ENCODE assay signal across 10 mouse cellular contexts in genomic region chr19:55969929-55970531, GRCm38 (mm10).
DNase-seq lines count a peak whose midpoint lies in the region; ATAC-seq lines count a peak whose summit lies in the region.
"Had no signal": no experiment of that assay in that cellular context is flagged by ENCODE, and none has a peak within 500 bp of the region (broad histone marks: within the 10 kb centered on the region; RNA-seq: fewer than 3 reads in every experiment).

No protein-coding gene starts in this region.

- peak; percentile 30 for DNase-seq in liver, embryonic 11.5 days (ENCODE audit: low spot score)
- peak; percentile 31 for DNase-seq in embryo, embryonic 11 days
- DNase-seq in kidney, postnatal 10 days = peak; percentile 57
- peak; percentile 24 for DNase-seq in neural tube, embryonic 11.5 days (ENCODE audit: low spot score)
- DNase-seq in heart, postnatal 14 days = no peak
- DNase-seq in frontal cortex, postnatal 25 days (ENCODE audit: low spot score in 2 of 2) = no peak
- DNase-seq in left cerebral cortex, postnatal 10 days (ENCODE audit: extremely low spot score in 1 of 2, low spot score in 2 of 2) = no peak

- no peaks in the 10 kb centered on the region for H3K36me3 ChIP-seq in liver, embryonic 11.5 days (ENCODE audit: control insufficient read depth, insufficient read depth, low read length)
- no peaks in the 10 kb centered on the region for H3K36me3 ChIP-seq in liver, embryonic 12.5 days
- H3K36me3 ChIP-seq in neural tube, embryonic 11.5 days (ENCODE audit: control insufficient read depth, insufficient read depth, low read length) = no peaks in the 10 kb centered on the region

- no peak for ATAC-seq in liver, embryonic 11.5 days (replicated peaks; ENCODE audit: low FRiP score)
- ATAC-seq in liver, embryonic 12.5 days = no peak
- no peak for ATAC-seq in neural tube, embryonic 11.5 days (ENCODE audit: insufficient read depth, low FRiP score, low TSS enrichment)

- no peak overlapping the region for H3K9ac ChIP-seq in liver, embryonic 11.5 days (ENCODE audit: low read depth, low read length)
- no peak overlapping the region for H3K9ac ChIP-seq in liver, embryonic 12.5 days
- H3K9ac ChIP-seq in neural tube, embryonic 11.5 days (ENCODE audit: low read length) = no peak overlapping the region; the same call in 1 of the 2 replicates
- H3K9ac ChIP-seq: liver, embryonic 14.5 days had no signal

- H3K4me3 ChIP-seq in liver, embryonic 11.5 days (ENCODE audit: low read depth, low read length) = no peak overlapping the region
- no peak overlapping the region for H3K4me3 ChIP-seq in liver, embryonic 12.5 days
- H3K4me3 ChIP-seq in neural tube, embryonic 11.5 days (ENCODE audit: low read depth, low read length) = no peak overlapping the region
- H3K4me3 ChIP-seq: layer of hippocampus, adult 2 months had no signal

- intact Hi-C loops in heart, postnatal 14 days (cut with DNase I) = no loop called here
- intact Hi-C loops in left cerebral cortex, postnatal 10 days (cut with DNase I) = no loop called here

- no peaks in the 10 kb centered on the region for H3K27me3 ChIP-seq in liver, embryonic 11.5 days (replicated peaks; ENCODE audit: control insufficient read depth, insufficient read depth, low read length)
- peaks cover 32% of the 10 kb centered on the region for H3K27me3 ChIP-seq in liver, embryonic 12.5 days (replicated peaks)
- 0 out of 2 replicates have a peak, but pooled peaks cover 2% of the 10 kb centered on the region for H3K27me3 ChIP-seq in neural tube, embryonic 11.5 days (ENCODE audit: control insufficient read depth, insufficient read depth, low read length)

- H3K27ac ChIP-seq in liver, embryonic 11.5 days (ENCODE audit: low read depth, low read length) = no peak overlapping the region
- no peak overlapping the region for H3K27ac ChIP-seq in liver, embryonic 12.5 days
- no peak overlapping the region for H3K27ac ChIP-seq in neural tube, embryonic 11.5 days (ENCODE audit: low read depth, low read length)
- H3K27ac ChIP-seq: layer of hippocampus, adult 2 months; liver, embryonic 14.5 days had no signal

- no peaks in the 10 kb centered on the region for H3K4me1 ChIP-seq in liver, embryonic 11.5 days (replicated peaks; ENCODE audit: control insufficient read depth, insufficient read depth, low read length)
- no peaks in the 10 kb centered on the region for H3K4me1 ChIP-seq in liver, embryonic 12.5 days
- no peaks in the 10 kb centered on the region for H3K4me1 ChIP-seq in neural tube, embryonic 11.5 days (ENCODE audit: control insufficient read depth, insufficient read depth, low read length)

- 44% methylated on average over 14 of the region's 14 CpGs for WGBS in liver, embryonic 11.5 days
- 47% methylated on average over 14 of the region's 14 CpGs for WGBS in liver, embryonic 12.5 days (ENCODE audit: insufficient replicate concordance)
- WGBS in neural tube, embryonic 11.5 days = 23% methylated on average over 14 of the region's 14 CpGs

- no peaks in the 10 kb centered on the region for H3K9me3 ChIP-seq in liver, embryonic 11.5 days (ENCODE audit: control insufficient read depth, low read length)
- H3K9me3 ChIP-seq in liver, embryonic 12.5 days (replicated peaks) = no peaks in the 10 kb centered on the region
- H3K9me3 ChIP-seq in neural tube, embryonic 11.5 days (ENCODE audit: control insufficient read depth, low read length) = no peaks in the 10 kb centered on the region

- H3K4me2 ChIP-seq in liver, embryonic 11.5 days = no peak overlapping the region
- no peak overlapping the region for H3K4me2 ChIP-seq in liver, embryonic 12.5 days
- no peak overlapping the region for H3K4me2 ChIP-seq in neural tube, embryonic 11.5 days (ENCODE audit: low read depth)

Comparison
In these comparisons a context has a peak if more than half of its experiments do, and no peak if none do; other contexts are left out.
1. DNase-seq: peak in liver, embryonic 11.5 days (single experiment), embryo, embryonic 11 days (single experiment), kidney, postnatal 10 days (single experiment) and neural tube, embryonic 11.5 days (single experiment); none in heart, postnatal 14 days (0 of 2), frontal cortex, postnatal 25 days (0 of 2) and left cerebral cortex, postnatal 10 days (0 of 2).